Mouse (Mus musculus): ENCODE results near the gene Mphosph10.
A peak's percentile ranks its signal among the peaks of the same experiment; 100 is the strongest.

Gene Mphosph10

DNA sequence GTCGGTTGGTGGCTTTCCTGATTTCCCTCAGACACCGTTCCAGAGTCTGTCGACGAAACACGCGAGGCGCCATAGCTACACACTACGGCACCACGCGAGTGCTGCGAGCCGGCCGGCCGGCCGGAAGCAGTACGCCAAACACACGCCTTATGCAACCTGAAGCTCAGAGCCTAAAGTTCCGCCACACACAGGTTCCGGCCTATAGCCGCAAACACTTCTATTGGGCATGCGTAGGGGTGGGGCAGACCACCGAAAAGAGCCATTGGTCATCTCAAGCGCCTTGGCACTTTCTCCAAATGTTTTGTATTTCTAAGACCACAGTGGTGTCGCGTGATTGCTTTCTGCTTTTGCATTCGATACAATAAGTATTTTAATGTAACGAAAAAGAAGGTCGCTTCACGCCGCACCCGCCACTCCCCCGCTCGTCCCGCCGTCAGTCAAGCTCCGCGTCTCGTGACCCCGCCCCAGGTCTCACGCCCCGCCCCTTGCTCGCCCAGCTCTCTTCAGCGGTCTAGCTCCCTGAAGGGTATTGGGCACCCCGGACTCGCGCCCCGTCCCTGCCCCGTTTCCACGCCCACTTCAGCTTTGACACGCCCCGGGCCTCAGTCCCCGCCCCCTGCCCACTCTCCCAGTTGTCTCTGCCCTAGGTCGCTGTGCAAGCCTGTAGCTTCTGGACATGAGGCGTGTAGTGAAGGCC lies at the start of gene Mphosph10, which contains the start of gene Mcee:
TSS of gene Mphosph10 (minus strand) at position 147 of the 697 bp plus-strand sequence.
TSS of gene Mcee (plus strand) at position 486 of the 697 bp plus-strand sequence.
- peak; percentile 98 for DNase-seq (ENCODE audit: low read depth, low spot score)

DNA sequence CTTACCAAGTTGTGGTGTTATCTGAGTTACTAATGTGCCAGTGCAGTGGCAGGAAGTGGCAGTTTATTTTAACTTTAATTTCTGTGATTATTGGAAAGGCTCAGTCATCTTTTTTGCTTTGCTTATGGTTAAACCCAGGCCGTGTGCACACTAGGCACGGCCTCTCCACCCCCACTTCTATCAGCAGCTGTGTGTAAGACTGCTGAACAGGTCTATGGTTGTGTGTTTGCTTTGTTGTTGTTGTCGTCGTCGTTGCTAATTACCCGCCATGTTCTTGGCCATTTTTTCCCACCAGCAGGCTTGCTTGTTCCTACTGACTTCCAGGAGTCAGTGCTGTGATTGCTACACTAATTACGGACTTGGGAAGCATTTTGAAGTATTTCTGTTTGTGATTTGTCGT lies 48.5 kb upstream of the Mphosph10 start:
- DNase-seq (ENCODE audit: low read depth, low spot score), result no peak

DNA sequence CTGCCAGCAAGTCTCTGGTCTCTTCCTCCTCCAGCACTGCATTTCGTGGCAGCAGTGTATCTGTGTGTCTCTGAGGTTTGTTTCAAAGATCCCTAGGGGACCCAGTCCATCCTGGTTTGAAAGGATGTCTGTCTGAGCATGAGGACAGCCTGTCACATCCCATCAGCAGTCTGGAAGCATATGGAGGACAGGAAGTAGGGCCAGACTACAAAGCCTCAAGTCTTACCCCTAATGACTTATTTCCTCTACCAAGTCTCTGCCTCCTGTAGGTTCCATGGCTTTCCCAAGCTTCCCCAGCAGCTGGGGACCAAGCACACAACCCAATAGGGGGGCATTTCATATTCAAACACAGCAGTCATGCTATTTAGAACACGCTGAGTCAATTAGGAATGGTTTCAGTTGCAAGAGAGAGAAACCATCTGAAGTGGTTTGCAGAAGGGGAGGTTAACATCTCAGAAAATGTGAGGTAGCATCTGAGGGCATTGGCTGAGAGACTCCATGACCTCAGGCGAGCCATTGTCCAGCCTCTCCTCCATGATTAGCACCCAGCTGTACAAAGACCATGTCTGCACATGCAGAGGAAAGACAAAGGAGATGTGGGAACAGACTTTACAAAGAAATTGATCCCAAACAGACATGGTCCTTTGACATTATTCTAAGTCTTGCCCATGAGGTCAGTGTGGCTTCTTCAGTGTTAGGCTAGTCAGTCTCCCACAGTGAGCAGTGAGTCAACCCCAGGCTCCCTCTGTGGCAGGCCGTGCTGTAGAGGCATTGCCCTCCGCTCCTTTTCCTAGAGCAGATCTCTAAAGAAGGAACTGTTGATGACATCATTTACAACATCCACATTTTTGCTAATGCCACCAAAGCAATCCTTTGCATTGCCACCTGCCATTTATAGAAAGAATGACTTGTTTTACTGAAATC lies 47.8 kb upstream of the Mphosph10 start:
- DNase-seq (ENCODE audit: low read depth, low spot score), result no peak

DNA sequence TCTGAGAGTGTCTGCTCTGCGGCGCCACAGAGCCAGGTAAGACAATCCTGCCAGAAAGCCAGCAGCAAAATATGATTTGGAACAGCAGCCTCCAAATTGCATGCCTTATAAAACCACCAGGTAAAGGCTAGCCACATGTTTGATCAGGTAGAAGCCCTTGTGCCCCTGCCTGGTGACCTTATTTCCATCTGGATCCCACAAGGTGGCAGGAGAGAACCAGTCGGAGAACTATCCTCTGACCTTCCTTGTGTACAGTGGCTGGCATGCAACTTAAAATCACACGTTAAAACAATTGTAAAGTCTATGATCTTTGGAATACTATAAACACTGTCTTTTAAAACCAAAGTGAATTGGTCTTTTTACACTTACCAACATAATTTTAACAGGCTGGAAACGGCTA lies 32.8 kb upstream of the Mphosph10 start:
- peak; percentile 25 for DNase-seq (ENCODE audit: low read depth, low spot score)

DNA sequence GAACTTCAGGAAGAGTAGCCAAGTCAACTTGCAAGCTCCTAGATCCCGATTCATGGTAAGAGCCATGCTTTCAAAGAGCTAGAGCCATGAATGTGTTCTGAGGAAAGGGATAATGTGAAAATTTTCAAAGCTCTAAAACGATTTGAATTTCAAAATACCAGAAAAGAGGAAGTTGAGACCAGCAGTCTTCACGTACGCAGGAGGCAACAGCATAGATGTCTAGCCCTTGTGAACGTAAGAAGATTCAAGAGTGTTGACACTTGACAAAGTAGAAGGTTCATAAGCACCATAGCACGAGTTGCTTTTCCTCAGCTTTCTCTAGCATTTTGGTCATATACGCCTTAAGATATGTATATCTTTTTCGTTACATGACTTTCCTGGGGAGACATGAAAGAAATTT lies 11.9 kb upstream of the Mphosph10 start:
- DNase-seq (ENCODE audit: low read depth, low spot score), result no peak

DNA sequence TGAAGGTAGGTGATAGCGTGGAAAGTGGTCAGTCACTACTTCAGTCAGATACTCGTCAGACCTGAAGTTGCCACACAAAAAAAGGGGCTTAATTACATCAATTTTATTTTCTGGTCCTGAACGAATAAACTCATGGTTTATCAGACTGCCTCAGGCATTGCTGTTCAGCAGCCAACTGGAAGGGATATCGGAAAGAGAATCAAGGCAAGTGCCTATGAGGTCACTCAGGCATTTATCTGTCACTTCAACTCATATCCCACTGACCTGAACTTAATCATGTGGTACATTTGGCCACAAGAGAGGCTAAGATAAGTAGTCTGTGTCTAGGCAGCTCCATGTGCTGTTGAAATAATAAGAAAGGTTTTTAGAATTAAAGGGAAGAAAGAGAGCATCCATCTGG lies 10.4 kb upstream of the Mphosph10 start:
- no peak for DNase-seq (ENCODE audit: low read depth, low spot score)

DNA sequence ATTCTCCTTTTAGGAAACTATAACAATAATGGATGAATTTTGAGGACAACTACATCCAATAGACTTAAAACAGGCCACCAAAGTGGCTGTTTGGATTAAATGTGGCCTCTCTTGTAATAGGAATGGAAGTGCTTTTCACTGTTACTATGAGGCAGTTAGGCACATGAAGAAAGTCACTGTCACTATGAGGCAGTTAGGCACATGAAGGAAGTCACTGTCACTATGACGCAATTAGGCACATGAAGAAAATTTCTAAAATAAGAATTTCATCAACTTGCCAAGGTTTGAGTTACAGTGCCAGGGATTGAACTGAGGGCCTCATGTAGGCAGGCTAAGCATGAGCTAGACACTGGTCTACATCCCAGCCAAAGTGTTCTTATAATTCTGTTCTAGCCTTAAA lies 8.7 kb upstream of the Mphosph10 start:
- DNase-seq (ENCODE audit: low read depth, low spot score), result no peak

DNA sequence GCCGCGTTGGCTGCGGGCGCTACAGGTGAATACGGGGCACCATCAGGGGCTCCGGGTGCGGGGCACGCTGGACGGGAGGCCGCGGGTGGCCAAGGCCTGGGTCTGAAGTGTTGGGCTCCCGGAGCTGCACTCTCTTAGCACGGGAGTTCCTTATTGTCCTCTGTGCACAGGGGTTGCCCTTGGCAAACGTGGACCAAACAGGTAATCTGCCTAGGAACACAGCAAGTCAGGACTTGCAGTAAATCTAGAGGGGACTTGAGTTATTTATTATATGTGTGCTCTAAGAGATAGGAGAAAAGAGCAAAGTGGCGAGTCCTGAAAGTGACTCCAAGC lies 717 bp upstream of the Mphosph10 start:
- no peak for DNase-seq (ENCODE audit: low read depth, low spot score)

DNA sequence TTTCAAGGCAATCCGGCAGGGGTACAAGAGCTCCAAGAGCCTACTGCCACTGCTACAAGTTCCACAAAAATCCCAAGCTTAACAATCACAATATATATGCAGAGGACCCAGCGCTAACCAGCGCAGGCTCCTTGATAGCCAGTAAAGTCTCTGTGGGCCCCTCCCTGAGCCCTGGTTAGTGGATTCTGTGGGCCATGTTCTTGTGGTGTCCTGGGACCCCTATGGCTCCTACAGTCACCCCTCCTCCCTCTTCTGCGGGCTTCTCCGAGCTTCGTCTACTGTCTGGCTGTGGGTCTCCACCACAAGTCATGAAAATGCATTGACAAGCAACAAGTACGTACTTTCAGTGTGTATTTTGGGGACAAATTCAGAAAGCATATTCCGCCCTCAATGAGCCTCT lies 589 bp downstream of the Mphosph10 start:
- DNase-seq (ENCODE audit: low read depth, low spot score), result peak; percentile 33

DNA sequence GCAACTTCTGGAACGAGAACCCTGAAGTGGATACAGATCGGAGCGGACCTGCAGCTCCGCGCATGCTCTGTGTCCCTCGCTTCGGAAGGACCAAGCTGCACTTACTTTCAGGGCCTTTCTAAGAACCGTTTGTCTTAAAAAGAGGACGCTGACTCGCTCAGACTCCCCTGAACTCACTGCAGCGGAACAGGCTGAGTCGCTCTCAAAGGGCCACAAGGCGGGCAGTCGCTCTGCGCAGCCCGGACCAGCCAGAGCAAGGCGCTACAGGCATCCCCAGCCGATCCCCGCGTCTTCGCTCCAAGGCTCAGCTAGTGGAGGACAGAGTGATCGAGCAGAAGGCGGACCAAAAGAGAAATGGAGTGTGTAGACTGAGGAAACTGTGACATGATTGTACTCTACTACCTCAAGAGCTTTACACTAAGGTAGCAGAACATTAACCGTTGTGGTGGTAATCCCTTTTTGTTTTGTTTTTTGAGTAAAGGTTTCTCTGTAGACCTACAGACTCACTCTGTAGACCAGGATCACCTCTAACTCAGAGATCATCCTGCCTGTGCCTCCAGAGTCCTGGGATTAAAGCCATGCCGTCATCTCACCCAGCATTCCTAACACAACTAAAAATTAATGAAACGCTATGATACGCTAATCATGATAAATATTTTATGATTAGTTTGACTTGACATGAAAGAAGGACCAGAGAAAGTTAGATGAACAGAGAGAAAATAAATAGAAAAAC lies 18.1 kb downstream of the Mphosph10 start, which contains the start of gene Fan1:
TSS of gene Fan1 (minus strand) at position 266 of the 733 bp plus-strand sequence.
- peak; percentile 94 for DNase-seq (ENCODE audit: low read depth, low spot score)

DNA sequence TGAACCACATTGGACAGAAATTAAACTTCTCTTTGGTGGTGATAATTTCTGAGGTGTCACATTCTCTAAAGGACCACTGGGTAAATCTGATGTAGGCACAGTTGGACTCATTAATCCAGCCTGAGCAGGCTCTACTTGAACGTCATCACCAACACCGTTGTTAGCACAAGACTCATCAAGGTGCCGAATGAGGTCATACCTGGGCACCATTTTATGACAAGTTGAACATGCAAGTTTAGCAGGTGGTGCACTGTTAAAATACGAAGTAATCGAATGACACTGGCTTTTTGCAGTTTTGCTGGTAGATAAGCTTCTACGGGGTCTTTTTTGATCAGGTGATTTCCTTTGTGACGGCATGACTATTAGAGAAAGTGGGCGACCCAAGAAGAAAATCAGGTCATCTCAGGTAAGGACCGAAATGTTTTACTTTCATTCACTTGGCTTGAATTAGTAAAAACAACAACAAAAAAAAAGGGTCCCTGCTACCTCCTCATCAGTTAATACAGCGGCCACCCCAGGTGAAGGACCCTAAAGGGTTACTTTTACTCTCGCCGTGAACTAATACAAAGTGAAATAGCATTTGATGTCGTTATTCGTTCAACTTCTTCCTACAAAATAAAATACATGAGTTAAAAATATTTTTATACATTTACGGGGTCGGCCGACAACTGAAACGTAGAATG lies 18.8 kb downstream of the Mphosph10 start:
- DNase-seq (ENCODE audit: low read depth, low spot score), result no peak

DNA sequence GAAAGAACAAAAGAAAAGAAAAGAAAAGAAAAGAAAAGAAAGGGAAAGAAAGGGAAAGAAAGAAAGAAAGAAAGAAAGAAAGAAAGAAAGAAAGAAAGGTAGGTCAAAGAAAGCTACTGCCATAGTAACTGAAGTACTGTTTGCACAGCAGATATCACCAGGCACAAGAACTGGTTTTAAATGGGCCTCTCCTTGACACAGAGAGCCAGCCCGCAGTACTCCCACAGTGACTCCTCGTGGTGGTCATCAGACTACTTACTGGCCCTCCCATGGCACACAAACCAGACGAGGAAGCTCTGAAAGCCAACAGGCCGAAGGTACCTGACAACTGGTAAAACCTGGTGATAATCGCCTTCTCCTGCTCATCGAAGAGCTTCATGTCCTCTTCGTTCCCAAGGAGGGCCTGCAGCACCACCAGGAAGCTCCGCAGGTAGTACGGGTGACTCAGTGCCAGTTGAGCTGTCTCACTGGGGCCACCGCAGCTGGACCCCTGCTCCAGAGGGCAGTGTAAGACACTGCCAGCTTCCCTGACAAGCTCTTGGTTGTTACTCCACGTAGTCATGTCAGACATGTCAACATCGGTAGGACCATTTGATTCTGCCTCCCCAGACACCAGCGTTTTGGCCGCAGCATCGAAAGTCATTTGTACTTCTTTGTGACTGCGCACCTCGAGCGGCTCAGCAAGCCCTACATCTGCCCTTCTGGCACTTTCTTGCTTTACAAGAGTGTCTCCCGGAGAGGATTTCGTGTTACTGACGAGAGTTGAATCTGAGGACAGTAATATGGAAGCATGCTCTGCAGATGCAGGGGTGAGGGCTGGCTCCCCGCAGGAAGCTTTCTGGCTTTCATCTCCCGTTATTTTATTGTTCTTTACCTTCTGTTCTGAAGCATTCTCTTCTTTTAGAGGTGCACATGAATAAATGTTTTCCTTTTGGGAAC lies 19.9 kb downstream of the Mphosph10 start:
- DNase-seq (ENCODE audit: low read depth, low spot score), result no peak

DNA sequence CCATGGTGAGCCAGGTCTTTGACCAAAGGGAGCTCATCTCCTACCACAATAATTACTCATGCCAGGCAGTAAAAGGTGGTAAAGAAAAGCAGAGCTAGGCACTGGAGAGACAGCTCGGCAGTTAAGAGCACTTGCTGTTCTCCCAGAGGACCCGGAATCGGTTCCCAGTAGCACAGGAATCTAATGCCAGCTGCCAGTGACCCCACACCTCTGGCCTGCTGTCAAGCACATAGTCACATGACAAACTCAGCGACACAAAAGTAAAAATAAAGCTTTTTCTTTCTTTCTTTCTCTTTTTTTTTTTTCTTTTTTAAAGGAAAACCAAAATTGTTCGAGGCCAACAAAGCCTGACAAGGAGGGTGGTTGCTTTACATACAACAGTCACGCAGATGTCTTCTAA lies 22.2 kb downstream of the Mphosph10 start:
- DNase-seq (ENCODE audit: low read depth, low spot score), result no peak

DNA sequence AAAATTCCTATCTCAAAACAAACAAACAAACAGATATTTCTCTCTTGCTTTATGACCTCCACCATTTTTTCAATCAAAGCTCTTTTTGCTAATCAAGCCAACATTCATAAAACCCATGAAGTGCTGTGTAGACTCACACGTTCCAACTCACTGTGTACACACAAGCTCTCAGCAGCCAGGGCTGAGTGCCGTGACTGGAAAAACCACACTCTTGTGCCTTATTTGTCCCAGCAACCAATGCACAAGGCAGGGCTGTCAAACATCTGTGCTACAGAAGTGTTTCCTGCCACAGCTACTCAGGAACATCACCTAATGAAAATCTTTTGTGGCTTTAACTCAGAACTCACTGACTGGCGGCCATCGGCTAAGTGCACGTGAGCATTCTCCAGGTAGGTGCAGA lies 26.2 kb downstream of the Mphosph10 start:
- no peak for DNase-seq (ENCODE audit: low read depth, low spot score)

DNA sequence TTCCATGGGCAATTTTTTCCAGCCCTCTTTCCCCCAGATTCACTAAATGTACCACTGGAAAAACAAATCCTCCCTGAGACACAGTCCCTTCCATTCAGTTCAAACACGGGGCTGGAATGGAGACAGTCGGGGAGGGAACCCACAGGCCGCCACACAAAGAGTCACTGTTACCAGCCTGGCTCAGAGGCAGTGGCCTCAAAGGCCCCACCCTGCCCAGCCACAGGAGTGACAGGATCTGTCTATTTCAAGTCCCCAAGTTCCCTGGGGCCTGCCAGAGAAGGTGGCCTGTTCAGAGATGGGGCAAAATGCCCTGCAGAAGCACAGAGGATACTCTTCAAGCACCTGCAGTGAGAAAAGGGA lies 31.5 kb downstream of the Mphosph10 start:
- DNase-seq (ENCODE audit: low read depth, low spot score), result no peak

DNA sequence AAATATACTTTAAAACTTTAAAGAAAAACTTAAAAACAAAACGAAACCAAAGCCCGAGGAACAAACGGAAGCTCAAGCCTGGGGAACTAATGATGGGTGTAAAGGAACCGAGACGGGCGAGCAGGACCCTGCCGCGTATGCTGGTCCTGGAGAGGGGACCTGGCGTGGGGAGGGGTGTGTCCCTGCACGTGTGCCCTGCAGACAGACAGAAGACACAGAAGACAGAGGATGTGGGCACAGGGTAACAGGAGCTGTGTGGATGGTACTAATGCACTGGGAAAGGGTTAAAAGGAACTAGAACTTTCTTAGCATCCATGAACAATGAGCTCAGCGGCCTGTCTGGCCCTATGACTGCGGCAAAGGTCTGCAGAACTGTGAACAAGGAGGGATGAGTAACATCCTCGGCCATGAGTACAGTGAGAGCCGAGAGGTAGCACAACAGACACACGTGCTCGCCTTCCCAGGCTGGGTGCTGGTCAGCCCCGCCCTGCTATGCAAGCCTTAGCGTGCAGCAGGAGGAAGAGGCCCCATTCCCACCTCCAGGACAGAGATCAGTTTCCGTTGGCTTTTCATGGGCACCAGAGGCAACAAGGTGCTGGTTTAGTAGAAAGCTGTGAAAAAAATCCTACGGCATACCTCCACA lies 32.0 kb downstream of the Mphosph10 start:
- no peak for DNase-seq (ENCODE audit: low read depth, low spot score)

DNA sequence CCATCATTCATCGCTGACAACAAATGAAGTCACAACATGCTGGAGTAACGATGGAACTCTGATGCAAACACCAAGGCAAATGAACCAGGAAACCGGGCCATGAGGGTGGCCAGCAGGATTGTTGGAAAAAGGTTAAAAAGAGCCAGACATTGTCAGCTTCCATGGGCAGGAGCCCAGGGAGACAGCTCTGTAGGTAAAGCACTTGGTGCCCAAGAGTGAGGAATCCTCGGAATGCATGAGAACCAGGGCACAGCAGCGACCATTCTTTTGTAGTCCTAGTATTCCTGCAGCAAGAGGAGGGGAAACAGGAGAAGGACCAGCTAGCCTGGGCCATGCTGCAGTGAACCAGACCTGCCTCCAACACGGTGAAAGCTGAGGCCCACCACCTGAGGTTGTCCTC lies 33.4 kb downstream of the Mphosph10 start:
- no peak for DNase-seq (ENCODE audit: low read depth, low spot score)

DNA sequence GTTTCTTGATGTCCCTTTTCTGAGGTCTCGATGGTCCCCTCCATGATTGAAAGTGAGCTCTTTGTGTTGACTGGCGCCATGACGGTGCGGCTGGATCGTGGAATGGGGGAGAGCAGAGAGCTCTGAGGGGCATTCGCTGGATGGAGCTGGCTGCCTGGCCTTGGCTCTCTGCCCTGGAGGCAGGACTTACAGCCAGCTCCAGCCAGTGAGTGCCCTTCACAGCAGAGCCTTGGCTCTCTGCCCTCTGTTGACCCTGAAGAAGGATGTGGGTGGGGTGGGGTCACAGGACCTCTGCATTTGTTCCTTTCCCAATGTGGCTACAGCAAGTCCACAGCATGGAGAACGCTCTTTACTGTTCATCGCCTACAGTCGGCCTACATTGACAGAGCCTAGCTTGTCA lies 34.7 kb downstream of the Mphosph10 start:
- peak; percentile 75 for DNase-seq (ENCODE audit: low read depth, low spot score)

DNA sequence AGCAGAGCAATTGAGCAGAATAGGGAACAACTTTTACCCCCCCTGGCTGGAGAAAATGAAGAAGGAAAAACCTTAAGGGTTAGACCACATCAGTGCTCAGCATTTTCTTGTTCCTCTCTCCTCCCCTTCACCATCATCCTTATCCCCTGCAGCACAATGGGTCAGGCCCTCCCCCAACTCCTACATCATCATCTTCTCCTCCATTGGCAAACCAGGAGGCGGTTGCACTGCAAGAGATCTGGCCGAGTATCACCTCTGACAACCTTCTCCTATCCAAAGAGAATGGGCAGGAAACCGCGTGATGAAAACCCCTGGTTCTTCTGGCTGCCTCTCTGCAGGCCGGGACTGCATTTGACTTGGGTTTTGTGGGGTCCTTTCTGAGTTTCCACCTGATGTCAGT lies 35.4 kb downstream of the Mphosph10 start:
- DNase-seq (ENCODE audit: low read depth, low spot score), result no peak

DNA sequence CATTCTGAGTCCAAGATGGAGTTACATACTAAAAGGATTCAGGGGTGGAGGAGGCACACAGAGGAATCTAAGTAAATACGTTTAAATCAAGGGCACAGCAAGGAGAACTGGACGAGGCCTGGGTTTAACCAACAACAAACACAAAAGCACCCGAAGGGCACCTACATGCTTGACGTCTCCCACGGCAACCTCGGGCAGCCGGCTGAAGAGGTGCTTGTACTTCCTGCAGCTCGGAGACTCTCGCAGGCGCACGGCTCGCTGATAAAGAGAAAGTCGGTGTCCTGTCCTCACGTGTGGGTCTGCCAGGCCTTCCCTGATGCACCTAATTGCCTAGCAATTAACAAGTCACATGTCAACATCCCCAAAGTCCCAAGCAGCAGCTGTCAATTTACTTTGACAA lies 37.9 kb downstream of the Mphosph10 start:
- DNase-seq (ENCODE audit: low read depth, low spot score), result no peak
